Mouse (Mus musculus) midbrain, embryonic 11.5 days (tissue): ENCODE data around the gene 2610507B11Rik. TPM values are rescaled to one million over a fixed set of nuclear protein-coding genes. Genes with fewer than 3 reads are reported as not detected.

Source experiments
- ATAC-seq: fragments of 200-750 bp; cut with Nextera tagmentation; 2 replicates; pipeline ENCODE4 v1.8.0; 2017; ENCODE audit warnings: moderate TSS enrichment, moderate library complexity; ENCODE audit not compliant: low FRiP score
- DNase-seq: peaks from one replicate; pipeline ENCODE4 v3.0.0; 2015; ENCODE audit warnings: low spot score; ENCODE audit errors: missing footprints
- H3K27ac ChIP-seq: fragments of 300-500 bp; sonication (generic); 2 replicates; pipeline ENCODE4 v1.5.1; 2014; ENCODE audit warnings: low read depth, low read length
- H3K27me3 ChIP-seq: fragments of 300-500 bp; sonication (generic); 2 replicates; pipeline ENCODE4 v1.6.1; 2014; ENCODE audit warnings: mild to moderate bottlenecking, low read length, moderate library complexity, mixed read lengths; ENCODE audit not compliant: control insufficient read depth, insufficient read depth
- H3K36me3 ChIP-seq: fragments of 300-500 bp; sonication (generic); 2 replicates; pipeline ENCODE4 v1.6.1; 2014; ENCODE audit warnings: mild to moderate bottlenecking, low read length, moderate library complexity, mixed read lengths; ENCODE audit not compliant: control insufficient read depth, insufficient read depth
- H3K4me1 ChIP-seq: fragments of 300-500 bp; sonication (generic); 2 replicates; pipeline ENCODE4 v1.6.1; 2014; ENCODE audit warnings: low read length; ENCODE audit not compliant: control insufficient read depth, insufficient read depth
- H3K4me2 ChIP-seq: fragments of 300-500 bp; sonication (generic); 2 replicates; pipeline ENCODE4 v1.6.1; 2014; ENCODE audit warnings: mild to moderate bottlenecking, moderate library complexity
- H3K4me3 ChIP-seq: fragments of 300-500 bp; sonication (generic); 2 replicates; pipeline ENCODE4 v1.5.1; 2014; ENCODE audit warnings: low read depth, low read length
- H3K9ac ChIP-seq: fragments of 300-500 bp; sonication (generic); 2 replicates; pipeline ENCODE4 v1.6.1; 2014; ENCODE audit warnings: low read length
- H3K9me3 ChIP-seq: fragments of 300-500 bp; sonication (generic); 2 replicates; pipeline ENCODE4 v1.6.1; 2016; ENCODE audit warnings: low read length; ENCODE audit not compliant: control insufficient read depth
- WGBS: fragments of 180-500 bp; shearing (Covaris S2); extraction: QIAGEN DNeasy Blood & Tissue Kit; methylation state at CpG from one replicate; pipeline ENCODE4 v1.1.7; 2014; 5-methylcytosine and 5-hydroxymethylcytosine counted together
- polyA plus RNA-seq: library from polyadenylated mRNA; unstranded; fragments of >200 nt; fragmentation: Nextera tagmentation; extraction: Ambion mirVana; gene quantifications from 2 replicates; pipeline ENCODE4 v1.2.1, GENCODE M21; 2014

The 2610507B11Rik gene
- 61.2 and 70.4 TPM in 2 replicates for polyA plus RNA-seq

GRCm38 (mm10) chr11:78261380-78262352 is at the start of gene 2610507B11Rik:
Gene 2610507B11Rik, plus strand, starts transcription at chr11:78261752.
- peak; percentile 98 for ATAC-seq
- peak within 1 kb of the TSS; percentile 84 for H3K4me3 ChIP-seq
- H3K36me3 ChIP-seq = peaks cover 7% of the 10 kb centered on the region
- peaks cover 6% of the 10 kb centered on the region; the same call in 1 of the 2 replicates for H3K27me3 ChIP-seq
- under 1% methylated on average over 99 of the region's 115 CpGs for WGBS
- peak within 1 kb of the TSS; percentile 84 for H3K9ac ChIP-seq
- H3K9me3 ChIP-seq = no peaks in the 10 kb centered on the region
- peak within 1 kb of the TSS; percentile 65 for H3K27ac ChIP-seq
- DNase-seq = peak; percentile 99
- peak within 1 kb of the TSS; percentile 69 for H3K4me2 ChIP-seq
- peaks cover 7% of the 10 kb centered on the region for H3K4me1 ChIP-seq

GRCm38 (mm10) chr11:78213086-78213817 is 48.3 kb upstream of the 2610507B11Rik start:
- no peak overlapping the region for H3K4me3 ChIP-seq

GRCm38 (mm10) chr11:78215709-78216317 is 45.7 kb upstream of the 2610507B11Rik start:
- DNase-seq (no peak), ATAC-seq (no peak)
- no peak overlapping the region for H3K9ac ChIP-seq
- H3K4me3 ChIP-seq = no peak overlapping the region
- H3K4me2 ChIP-seq = no peak overlapping the region
- no peaks in the 10 kb centered on the region for H3K9me3 ChIP-seq
- no peak overlapping the region for H3K27ac ChIP-seq
- peaks cover 44% of the 10 kb centered on the region for H3K36me3 ChIP-seq
- H3K4me1 ChIP-seq = no peaks in the 10 kb centered on the region
- no peaks in the 10 kb centered on the region for H3K27me3 ChIP-seq
- 92% methylated on average over 11 of the region's 11 CpGs for WGBS

More at GRCm38 (mm10) chr11:78213086-78213817, 48.3 kb upstream of the 2610507B11Rik start:
- Histone ChIP-seq H3K4me1 (no peaks in the 10 kb centered on the region), H3K4me2 (no peak overlapping the region), H3K36me3 (peaks cover 36% of the 10 kb centered on the region), H3K27me3 (no peaks in the 10 kb centered on the region), H3K9me3 (no peaks in the 10 kb centered on the region), H3K27ac (no peak overlapping the region), H3K9ac (no peak overlapping the region)
- WGBS = 95% methylated on average over 14 of the region's 14 CpGs
- DNase-seq = no peak
- no peak for ATAC-seq

GRCm38 (mm10) chr11:78223586-78223985 is 38.0 kb upstream of the 2610507B11Rik start:
- no peak overlapping the region for H3K9ac ChIP-seq
- H3K4me1 ChIP-seq = no peaks in the 10 kb centered on the region
- no peak overlapping the region for H3K4me2 ChIP-seq
- WGBS = 90% methylated on average over 4 of the region's 4 CpGs
- no peaks in the 10 kb centered on the region for H3K9me3 ChIP-seq
- H3K27me3 ChIP-seq = no peaks in the 10 kb centered on the region
- no peak overlapping the region for H3K4me3 ChIP-seq
- H3K27ac ChIP-seq = no peak overlapping the region
- ATAC-seq = no peak
- peaks cover 46% of the 10 kb centered on the region for H3K36me3 ChIP-seq
- no peak for DNase-seq

- ATAC-seq (no peak), DNase-seq (no peak)
- Histone ChIP-seq H3K27ac (no peak overlapping the region), H3K36me3 (peaks cover 38% of the 10 kb centered on the region), H3K4me2 (no peak overlapping the region), H3K27me3 (no peaks in the 10 kb centered on the region), H3K4me3 (no peak overlapping the region), H3K4me1 (no peaks in the 10 kb centered on the region), H3K9ac (no peak overlapping the region), H3K9me3 (no peaks in the 10 kb centered on the region)
- WGBS = 94% methylated on average over 6 of the region's 6 CpGs
Observed at GRCm38 (mm10) chr11:78231518-78231917, 30.0 kb upstream of the 2610507B11Rik start.

GRCm38 (mm10) chr11:78240193-78240857 is 21.2 kb upstream of the 2610507B11Rik start:
- no peak overlapping the region for H3K27ac ChIP-seq
- 95% methylated on average over 9 of the region's 9 CpGs for WGBS
- peaks cover 3% of the 10 kb centered on the region; the same call in 1 of the 2 replicates for H3K36me3 ChIP-seq
- H3K9me3 ChIP-seq = no peaks in the 10 kb centered on the region
- H3K4me1 ChIP-seq = peaks cover 10% of the 10 kb centered on the region
- DNase-seq (peak; percentile 41), ATAC-seq (no peak)
- H3K27me3 ChIP-seq = no peaks in the 10 kb centered on the region
- H3K4me3 ChIP-seq = no peak overlapping the region
- H3K9ac ChIP-seq = no peak overlapping the region
- no peak overlapping the region for H3K4me2 ChIP-seq

GRCm38 (mm10) chr11:78245261-78245626 is 16.3 kb upstream of the 2610507B11Rik start:
- DNase-seq (no peak), ATAC-seq (no peak)
- no peaks in the 10 kb centered on the region for H3K27me3 ChIP-seq
- H3K4me3 ChIP-seq = peak overlapping the region; percentile 95
- under 1% methylated on average over 19 of the region's 19 CpGs for WGBS
- H3K4me1 ChIP-seq = peaks cover 21% of the 10 kb centered on the region
- peak overlapping the region; percentile 89 for H3K4me2 ChIP-seq
- H3K9me3 ChIP-seq = no peaks in the 10 kb centered on the region
- peaks cover 2% of the 10 kb centered on the region; the same call in 1 of the 2 replicates for H3K36me3 ChIP-seq
- H3K9ac ChIP-seq = peak overlapping the region; percentile 86
- H3K27ac ChIP-seq = peak overlapping the region; percentile 74

GRCm38 (mm10) chr11:78245627-78246317 is 15.8 kb upstream of the 2610507B11Rik start, which contains the start of the genes Sdf2 and Supt6:
Gene Sdf2, plus strand, starts transcription at chr11:78245746.
Gene Supt6, minus strand, starts transcription at chr11:78245987.
- H3K9me3 ChIP-seq = no peaks in the 10 kb centered on the region
- no peaks in the 10 kb centered on the region for H3K27me3 ChIP-seq
- ATAC-seq = peak; percentile 93
- peak within 1 kb of the TSS; percentile 86 for H3K9ac ChIP-seq
- under 1% methylated on average over 50 of the region's 50 CpGs for WGBS
- peaks cover under 1% of the 10 kb centered on the region; the same call in 1 of the 2 replicates for H3K36me3 ChIP-seq
- peaks cover 21% of the 10 kb centered on the region for H3K4me1 ChIP-seq
- DNase-seq = peak; percentile 100
- peak within 1 kb of the TSS; percentile 89 for H3K4me2 ChIP-seq
- H3K27ac ChIP-seq = peak within 1 kb of the TSS; percentile 74
- H3K4me3 ChIP-seq = peak within 1 kb of the TSS; percentile 95
